Mouse (Mus musculus): ENCODE data around the gene Larp7.

- TF ChIP-seq EP300 (IDR thresholded peaks at IDR 0.05), result no peak
- no peak for TF ChIP-seq CTCF (IDR thresholded peaks at IDR 0.05)
Observed at GRCm38 (mm10) chr3:127539193-127539592, 14.0 kb downstream of the Larp7 start.
